Mouse (Mus musculus) heart, postnatal 0 days (tissue): ENCODE data around the gene Pafah1b2. TPM values are rescaled to one million over a fixed set of nuclear protein-coding genes. Genes with fewer than 3 reads are reported as not detected.
A peak's percentile ranks its signal among the peaks of the same experiment; 100 is the strongest.

Source experiments
- ATAC-seq: fragments of 200-750 bp; cut with Nextera tagmentation; 2 replicates; pipeline ENCODE4 v1.8.0; 2017; ENCODE audit warnings: low read depth, moderate number of reproducible peaks, moderate library complexity; ENCODE audit not compliant: insufficient read depth
- DNase-seq: peaks from one replicate; pipeline ENCODE4 v3.0.0-alpha.2; 2016; ENCODE audit warnings: low spot score
- H3K27ac ChIP-seq: fragments of 300-500 bp; sonication (generic); 2 replicates; pipeline ENCODE4 v1.5.1; 2014; ENCODE audit warnings: low read depth, mild to moderate bottlenecking
- H3K27me3 ChIP-seq: fragments of 300-500 bp; sonication (generic); 2 replicates; pipeline ENCODE4 v1.6.1; 2014; ENCODE audit warnings: low read length, mixed read lengths; ENCODE audit not compliant: control insufficient read depth, insufficient read depth
- H3K36me3 ChIP-seq: fragments of 300-500 bp; sonication (generic); replicated peaks from 2 replicates; pipeline ENCODE4 v1.6.1; 2014; ENCODE audit warnings: low read length, mixed read lengths; ENCODE audit not compliant: control insufficient read depth, insufficient read depth
- H3K4me1 ChIP-seq: fragments of 300-500 bp; sonication (generic); 2 replicates; pipeline ENCODE4 v1.6.1; 2014; ENCODE audit warnings: antibody characterized with exemption; ENCODE audit not compliant: control insufficient read depth, insufficient read depth
- H3K4me2 ChIP-seq: fragments of 300-500 bp; sonication (generic); 2 replicates; pipeline ENCODE4 v1.6.1; 2014; ENCODE audit warnings: low read depth, mild to moderate bottlenecking, low read length, moderate library complexity
- H3K4me3 ChIP-seq: fragments of 300-500 bp; sonication (generic); 2 replicates; pipeline ENCODE4 v1.5.1; 2014; ENCODE audit warnings: low read depth, low read length
- H3K9ac ChIP-seq: fragments of 300-500 bp; sonication (generic); replicated peaks from 2 replicates; pipeline ENCODE4 v1.6.1; 2014; ENCODE audit warnings: low read depth, low read length, mixed read lengths
- H3K9me3 ChIP-seq: fragments of 300-500 bp; sonication (generic); replicated peaks from 2 replicates; pipeline ENCODE4 v1.6.1; 2016; ENCODE audit warnings: low read length; ENCODE audit not compliant: control insufficient read depth
- CTCF ChIP-seq: IDR thresholded peaks from 2 replicates; pipeline ENCODE4 v1.5.1; 2016; ENCODE audit warnings: antibody characterized with exemption, control low read depth, low read depth
- EP300 ChIP-seq: IDR thresholded peaks from 2 replicates; pipeline ENCODE4 v1.6.1; 2016; ENCODE audit warnings: antibody characterized with exemption, low read depth
- WGBS: fragments of 180-500 bp; shearing (Covaris S2); extraction: QIAGEN DNeasy Blood & Tissue Kit; methylation state at CpG from one replicate; pipeline ENCODE4 v1.1.7; 2014; 5-methylcytosine and 5-hydroxymethylcytosine counted together
- polyA plus RNA-seq: library from polyadenylated mRNA; unstranded; fragments of >200 nt; fragmentation: Nextera tagmentation; extraction: Ambion mirVana; gene quantifications from 2 replicates; pipeline ENCODE4 v1.2.1, GENCODE M21; 2015
- total RNA-seq: library from RNA; depleted of rRNA; stranded (reverse); fragments of >200 nt; gene quantifications from 2 replicates; pipeline ENCODE4 v1.2.3, GENCODE M21; 2014; ENCODE audit warnings: low replicate concordance

Pafah1b2 gene
- total and polyA plus RNA-seq, 2 experiments from 2014 or later, result 41.0 to 92.8 TPM

DNA sequence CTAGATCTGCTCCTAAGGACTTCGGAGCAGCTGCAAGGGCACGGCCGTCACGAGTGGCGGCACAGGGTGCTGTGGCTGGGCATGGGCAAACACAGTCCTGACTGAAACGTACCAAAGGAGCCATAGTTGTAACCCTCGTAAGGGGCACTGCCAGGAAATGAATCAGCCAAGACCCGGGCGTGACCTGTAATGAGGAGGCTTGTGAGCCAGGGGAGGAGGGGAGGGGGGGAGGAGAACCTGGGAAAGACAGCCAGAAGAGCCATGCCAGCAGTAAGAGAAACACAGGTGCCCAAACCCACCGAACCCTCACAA is 65.7 kb downstream of the Pafah1b2 start:
- H3K9me3 ChIP-seq, result no peaks in the 10 kb centered on the region
- H3K4me3 ChIP-seq, result no peak overlapping the region
- no peaks in the 10 kb centered on the region for H3K27me3 ChIP-seq
- H3K27ac ChIP-seq, result no peak overlapping the region
- no peak overlapping the region for H3K4me2 ChIP-seq
- DNase-seq (no peak), ATAC-seq (no peak)
- no peak overlapping the region for H3K9ac ChIP-seq
- H3K36me3 ChIP-seq, result peaks cover 98% of the 10 kb centered on the region
- WGBS, result 80% methylated on average over 10 of the region's 10 CpGs
- no peaks in the 10 kb centered on the region for H3K4me1 ChIP-seq
- TF ChIP-seq EP300, result no peak
- no peak for TF ChIP-seq CTCF

DNA sequence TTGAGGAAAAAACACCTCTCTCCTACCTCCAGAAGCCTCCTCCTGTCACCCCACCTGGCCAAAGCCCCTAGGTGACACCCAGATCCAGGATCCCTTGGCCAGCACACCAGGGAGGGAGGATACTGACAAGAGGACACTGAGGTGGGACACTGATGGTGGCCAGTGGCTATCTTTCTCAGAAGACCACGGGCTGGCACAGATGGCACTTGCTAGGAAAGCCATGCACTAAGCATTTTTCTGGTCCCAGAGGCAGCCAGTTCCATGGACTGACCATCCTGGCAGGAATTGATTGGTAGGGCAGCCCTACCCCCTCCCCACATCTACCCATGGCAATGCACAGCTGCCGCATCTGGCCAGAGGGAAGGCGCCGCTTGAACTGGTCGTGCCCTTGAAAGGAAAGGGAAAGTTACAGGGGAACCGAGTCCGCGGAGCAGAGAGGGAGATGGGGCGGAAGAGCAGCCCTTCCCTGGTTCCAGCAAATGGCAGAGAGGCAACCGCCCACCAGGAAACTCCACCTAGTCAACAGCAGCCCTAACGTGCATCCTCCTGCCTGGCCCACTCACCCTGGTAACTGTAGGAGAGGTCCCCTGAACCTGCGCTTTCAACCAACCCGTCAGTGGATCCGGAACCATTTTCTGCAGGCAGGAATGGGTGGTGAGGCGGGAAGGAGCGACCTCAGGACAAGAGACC is 66.2 kb downstream of the Pafah1b2 start:
- H3K36me3 ChIP-seq, result peaks cover 98% of the 10 kb centered on the region
- WGBS, result 82% methylated on average over 16 of the region's 16 CpGs
- no peak overlapping the region for H3K9ac ChIP-seq
- DNase-seq, result no peak
- TF ChIP-seq EP300, result no peak
- TF ChIP-seq CTCF, result no peak
- H3K9me3 ChIP-seq, result no peaks in the 10 kb centered on the region
- H3K4me3 ChIP-seq, result no peak overlapping the region
- no peak overlapping the region for H3K4me2 ChIP-seq
- no peaks in the 10 kb centered on the region for H3K27me3 ChIP-seq
- H3K27ac ChIP-seq, result no peak overlapping the region
- no peak for ATAC-seq
- no peaks in the 10 kb centered on the region for H3K4me1 ChIP-seq

DNA sequence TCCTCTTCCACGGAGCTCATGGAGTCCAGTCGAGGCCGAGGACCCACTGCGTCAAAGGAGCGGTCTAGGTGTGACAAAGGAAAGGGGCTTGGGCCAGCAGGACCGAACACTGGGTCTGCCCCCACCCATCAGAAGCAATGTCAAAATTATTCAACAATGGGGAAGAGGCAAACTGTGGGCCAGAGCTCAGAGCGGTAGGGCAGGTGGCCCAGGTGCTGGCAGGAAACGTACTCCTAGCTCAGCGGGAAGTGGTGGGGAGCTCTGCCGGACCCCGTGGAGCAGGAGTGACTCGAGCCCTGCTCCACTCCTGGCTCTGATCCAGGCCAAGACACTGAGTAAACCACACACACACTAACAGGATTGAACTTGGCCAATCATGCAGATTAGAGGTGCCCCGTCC is 66.8 kb downstream of the Pafah1b2 start:
- Histone ChIP-seq H3K9me3 (no peaks in the 10 kb centered on the region), H3K27me3 (no peaks in the 10 kb centered on the region), H3K36me3 (peaks cover 99% of the 10 kb centered on the region), H3K4me1 (no peaks in the 10 kb centered on the region), H3K27ac (no peak overlapping the region), H3K4me2 (no peak overlapping the region), H3K4me3 (no peak overlapping the region), H3K9ac (no peak overlapping the region)
- ATAC-seq (no peak), DNase-seq (no peak)
- WGBS, result 87% methylated on average over 13 of the region's 13 CpGs
- TF ChIP-seq EP300 (no peak), CTCF (no peak)

DNA sequence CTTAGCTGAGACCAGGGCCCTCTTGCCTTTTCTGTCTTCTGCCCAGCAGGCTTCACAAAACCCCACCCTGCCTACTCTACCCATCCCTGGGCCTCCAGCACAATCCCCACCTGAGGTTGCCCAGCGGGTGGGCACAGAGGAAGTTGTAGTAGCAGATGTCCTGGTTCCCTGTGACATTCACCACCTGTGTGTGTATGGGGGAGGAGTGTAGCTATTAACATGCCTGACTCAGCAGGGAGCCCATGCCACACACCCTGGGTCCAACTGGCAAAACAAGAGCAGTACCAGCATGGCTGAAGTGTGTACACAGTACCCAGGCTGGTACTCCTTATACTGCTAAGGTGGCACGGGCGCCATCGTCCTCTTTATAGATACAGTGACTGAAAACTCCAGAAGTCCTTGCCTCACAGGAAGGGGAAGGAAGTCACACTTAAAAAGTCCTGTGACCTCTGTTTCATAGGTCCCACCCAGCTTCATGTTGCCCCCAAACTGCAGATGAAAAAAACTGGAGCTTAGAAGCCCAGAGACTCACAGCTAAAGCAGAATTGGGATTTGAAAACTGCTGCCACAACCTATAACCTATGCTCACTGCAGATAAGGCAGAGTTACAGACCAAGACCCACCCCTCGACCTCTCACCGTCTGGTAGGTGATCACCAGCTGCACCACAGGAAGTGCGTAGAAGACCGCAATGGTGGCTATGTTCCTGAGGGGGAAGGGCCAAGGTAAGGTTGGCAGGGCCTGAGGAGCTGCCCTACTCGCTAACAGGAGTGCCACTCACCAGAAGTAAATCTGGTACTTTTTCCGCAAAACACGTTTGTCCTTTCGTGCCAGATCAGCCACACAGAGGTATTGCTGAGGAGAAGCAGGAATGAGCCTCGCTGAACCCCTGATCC is 67.7 kb downstream of the Pafah1b2 start:
- Histone ChIP-seq H3K4me1 (no peaks in the 10 kb centered on the region), H3K9me3 (no peaks in the 10 kb centered on the region), H3K27ac (peak overlapping the region; percentile 6; the same call in 1 of the 2 replicates), H3K4me3 (no peak overlapping the region), H3K27me3 (no peaks in the 10 kb centered on the region), H3K36me3 (peaks cover 91% of the 10 kb centered on the region), H3K9ac (no peak overlapping the region), H3K4me2 (no peak overlapping the region)
- no peak for ATAC-seq
- TF ChIP-seq CTCF, result no peak
- TF ChIP-seq EP300, result no peak
- 78% methylated on average over 13 of the region's 13 CpGs for WGBS
- no peak for DNase-seq

DNA sequence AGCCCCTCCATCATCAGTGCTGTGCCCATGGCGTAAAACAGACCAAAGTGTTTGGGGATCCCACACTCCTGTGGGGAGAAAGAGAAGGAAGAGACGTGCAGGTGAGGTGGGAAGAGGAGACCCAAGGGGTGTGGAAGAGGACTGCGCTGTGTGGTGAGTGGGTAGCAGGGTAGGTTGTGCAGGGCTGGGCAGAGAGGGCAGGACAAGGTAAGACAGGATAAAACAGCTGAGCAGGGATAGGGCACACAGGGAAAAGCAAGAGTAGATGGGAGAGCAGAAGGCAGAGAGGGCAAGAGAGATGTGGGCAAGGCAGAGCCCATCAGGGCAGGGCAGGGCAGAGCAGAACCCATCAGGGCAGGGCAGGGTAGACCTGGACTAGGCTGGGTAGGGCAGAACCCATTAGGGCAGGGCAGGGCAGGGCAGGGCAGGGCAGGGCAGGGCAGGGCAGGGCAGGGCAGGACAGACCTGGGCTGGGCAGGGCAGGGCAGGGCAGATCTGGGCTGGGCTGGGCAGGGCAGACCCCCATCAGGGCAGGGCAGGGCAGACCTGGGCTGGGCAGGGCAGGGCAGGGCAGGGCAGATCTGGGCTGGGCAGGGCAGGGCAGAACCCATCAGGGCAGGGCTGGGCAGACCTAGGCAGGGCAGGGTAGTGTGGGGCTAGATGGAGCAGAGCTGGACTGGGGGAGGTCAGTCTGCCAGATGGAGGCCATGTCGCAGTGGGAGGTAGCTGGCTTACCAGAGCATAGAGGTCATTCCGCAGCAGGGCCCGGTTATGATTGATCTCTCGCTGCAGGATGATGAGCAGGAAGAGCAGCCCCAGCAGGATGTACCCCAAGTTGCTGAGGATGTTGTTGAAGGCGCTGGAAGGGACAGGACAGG is 68.6 kb downstream of the Pafah1b2 start:
- ATAC-seq, result no peak
- TF ChIP-seq CTCF (no peak), EP300 (no peak)

More for the DNA sequence above, 68.6 kb downstream of the Pafah1b2 start:
- Histone ChIP-seq H3K4me3 (no peak overlapping the region), H3K9ac (no peak overlapping the region), H3K4me1 (no peaks in the 10 kb centered on the region), H3K27ac (peak overlapping the region; percentile 6; the same call in 1 of the 2 replicates), H3K36me3 (peaks cover 87% of the 10 kb centered on the region), H3K9me3 (no peaks in the 10 kb centered on the region), H3K27me3 (no peaks in the 10 kb centered on the region), H3K4me2 (no peak overlapping the region)
- 94% methylated on average over 8 of the region's 8 CpGs for WGBS
- DNase-seq, result no peak
